Mouse (Mus musculus) ovary, postnatal 14 days (tissue): Measurements from ENCODE around the gene Tmbim6.
"Not testable (repeated sequence)": the region's sequence is repeated elsewhere in the genome, so short reads cannot be mapped to it uniquely, and the experiment has no call there.

Experiments used
- DNase-seq: peaks from one replicate; pipeline ENCODE4 v3.0.0; 2022; ENCODE audit warnings: low spot score

Gene Tmbim6

DNA sequence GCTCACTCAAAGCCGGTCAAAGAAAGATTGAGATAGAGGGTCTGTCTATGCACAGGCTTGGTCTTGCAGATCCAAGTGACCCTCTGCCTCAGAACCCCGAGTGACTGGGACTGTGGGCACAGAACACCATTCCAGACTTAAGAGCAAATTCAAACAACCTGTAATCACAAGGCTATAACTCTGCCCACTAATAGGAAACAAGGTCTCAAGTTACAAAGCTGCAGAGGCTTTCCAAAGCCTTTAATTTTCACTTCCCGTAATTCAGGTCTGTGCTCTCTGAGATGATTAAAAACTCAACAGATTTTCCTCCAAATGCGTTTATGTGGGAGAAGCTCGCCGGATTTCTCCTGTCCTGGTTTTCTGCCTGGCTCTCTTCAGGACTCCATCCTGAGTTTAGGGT is 8.6 kb upstream of the Tmbim6 start:
- DNase-seq: no peak

DNA sequence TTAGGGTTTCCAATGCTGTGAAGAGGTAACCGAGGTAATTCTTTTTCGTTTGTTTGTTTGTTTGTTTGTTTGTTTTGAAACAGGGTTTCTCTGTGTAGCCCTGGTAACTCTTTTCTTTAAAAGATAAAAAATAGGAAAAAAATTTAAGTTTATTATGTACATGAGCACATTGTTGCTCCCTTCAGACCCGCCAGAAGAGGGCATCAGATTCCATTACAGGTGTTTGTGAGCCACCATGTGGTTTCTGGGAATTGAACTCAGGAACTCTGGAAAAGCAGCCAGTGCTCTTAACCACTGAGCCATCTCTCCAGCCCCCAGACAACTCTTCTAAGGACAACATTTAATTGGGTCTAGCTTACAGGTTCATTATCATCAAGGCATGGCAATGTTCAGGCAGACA is 6.6 kb upstream of the Tmbim6 start:
- DNase-seq: not testable (repeated sequence)

DNA sequence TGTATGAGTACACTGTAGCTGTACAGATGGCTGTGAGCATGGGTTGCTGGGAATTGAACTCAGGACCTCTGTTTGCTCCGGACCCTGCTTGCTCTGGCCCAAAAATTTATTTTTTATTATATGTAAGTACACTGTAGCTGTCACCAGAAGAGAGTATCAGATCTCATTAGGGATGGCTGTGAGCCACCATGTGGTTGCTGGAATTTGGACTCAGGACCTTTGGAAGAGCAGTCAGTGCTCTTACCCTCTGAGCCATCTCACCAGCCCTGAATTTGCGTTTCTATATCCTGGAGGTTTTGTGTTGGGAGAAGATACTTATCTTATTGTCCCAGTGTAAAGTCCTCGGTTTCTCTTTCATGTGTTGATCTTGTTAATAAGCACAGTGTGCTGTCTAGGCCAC is 5.9 kb upstream of the Tmbim6 start:
- DNase-seq: no peak

DNA sequence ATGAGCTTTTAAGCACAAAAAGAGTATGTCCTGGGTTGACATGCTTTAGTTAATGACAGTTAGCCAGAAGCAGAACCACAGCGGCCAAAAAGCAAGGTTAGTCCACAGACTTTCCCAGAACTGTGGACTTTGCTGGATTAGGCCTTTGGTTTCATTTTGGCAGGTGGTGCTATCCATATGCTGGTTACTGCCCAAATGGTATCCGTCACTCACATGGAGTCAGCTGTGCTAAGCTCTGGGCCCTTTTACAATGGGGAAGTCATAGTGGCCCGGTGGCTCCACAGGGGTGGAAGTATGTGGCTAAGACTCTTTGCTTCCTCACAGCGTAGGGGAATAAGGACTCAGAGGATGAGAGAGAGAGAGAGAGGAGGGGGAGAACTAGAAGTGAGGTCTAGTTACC is 4.7 kb upstream of the Tmbim6 start:
- DNase-seq: no peak

DNA sequence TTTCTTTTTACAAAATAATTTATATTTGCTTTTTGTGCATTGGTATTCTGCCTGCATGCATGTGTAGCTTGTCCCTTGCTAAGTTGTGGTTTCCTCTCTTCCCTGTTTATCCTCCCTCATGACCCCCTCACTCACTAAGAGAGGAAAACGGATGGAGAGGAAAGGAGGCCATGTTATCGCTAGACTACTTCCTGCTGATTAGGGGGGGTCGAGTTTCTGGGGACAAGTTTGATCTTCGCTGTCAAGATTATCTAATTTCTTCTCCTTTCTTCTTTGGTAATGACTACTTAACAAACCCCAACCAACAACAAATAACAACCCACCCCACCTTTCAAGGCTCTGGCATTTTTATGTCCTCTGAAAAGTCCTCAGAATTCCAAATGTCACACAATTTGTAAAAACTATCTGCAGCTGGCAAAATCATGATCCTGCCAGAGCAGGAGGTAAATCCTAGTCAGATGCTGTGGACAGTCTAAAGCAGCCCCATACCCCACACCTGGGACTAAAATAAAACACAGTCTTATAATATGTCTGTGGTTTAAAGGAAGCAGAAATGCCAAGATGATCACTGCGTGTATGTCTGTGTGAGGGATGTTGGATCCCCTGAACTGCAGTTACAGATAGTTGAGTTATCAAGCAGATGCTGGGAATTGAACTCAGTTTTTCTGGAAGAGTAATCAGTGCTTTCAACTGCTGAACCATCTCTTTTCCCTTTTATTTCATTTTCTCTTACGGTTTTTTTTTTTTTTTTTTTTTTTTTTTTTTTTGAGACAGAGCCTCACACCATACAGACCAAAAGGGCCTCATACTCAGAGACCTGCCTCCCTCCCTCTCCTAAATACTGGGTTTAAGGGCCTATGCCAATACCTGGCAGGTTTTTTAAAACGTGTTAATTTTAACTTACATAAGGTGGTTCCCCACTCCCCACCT is 1.9 kb upstream of the Tmbim6 start:
- DNase-seq: no peak

DNA sequence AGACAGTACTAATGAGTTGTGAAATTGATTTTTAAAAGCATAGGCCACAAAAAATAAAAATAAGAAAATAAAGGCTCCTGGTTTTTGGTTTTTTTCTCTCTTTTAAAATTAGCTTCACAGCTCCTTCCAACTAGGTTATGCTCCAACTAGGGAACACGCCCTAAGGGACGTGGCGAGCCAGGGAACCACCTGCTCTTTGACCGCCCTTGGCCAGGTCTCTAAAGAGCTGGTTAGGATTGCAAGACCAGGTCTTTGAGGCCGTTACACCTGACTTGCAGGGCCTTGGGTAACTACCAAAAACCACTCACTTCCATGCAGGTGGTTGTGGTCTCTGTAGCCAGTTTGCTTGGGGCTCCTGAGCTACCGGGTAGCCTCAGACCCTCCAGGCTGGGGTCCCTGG is 707 bp upstream of the Tmbim6 start:
- DNase-seq: no peak

DNA sequence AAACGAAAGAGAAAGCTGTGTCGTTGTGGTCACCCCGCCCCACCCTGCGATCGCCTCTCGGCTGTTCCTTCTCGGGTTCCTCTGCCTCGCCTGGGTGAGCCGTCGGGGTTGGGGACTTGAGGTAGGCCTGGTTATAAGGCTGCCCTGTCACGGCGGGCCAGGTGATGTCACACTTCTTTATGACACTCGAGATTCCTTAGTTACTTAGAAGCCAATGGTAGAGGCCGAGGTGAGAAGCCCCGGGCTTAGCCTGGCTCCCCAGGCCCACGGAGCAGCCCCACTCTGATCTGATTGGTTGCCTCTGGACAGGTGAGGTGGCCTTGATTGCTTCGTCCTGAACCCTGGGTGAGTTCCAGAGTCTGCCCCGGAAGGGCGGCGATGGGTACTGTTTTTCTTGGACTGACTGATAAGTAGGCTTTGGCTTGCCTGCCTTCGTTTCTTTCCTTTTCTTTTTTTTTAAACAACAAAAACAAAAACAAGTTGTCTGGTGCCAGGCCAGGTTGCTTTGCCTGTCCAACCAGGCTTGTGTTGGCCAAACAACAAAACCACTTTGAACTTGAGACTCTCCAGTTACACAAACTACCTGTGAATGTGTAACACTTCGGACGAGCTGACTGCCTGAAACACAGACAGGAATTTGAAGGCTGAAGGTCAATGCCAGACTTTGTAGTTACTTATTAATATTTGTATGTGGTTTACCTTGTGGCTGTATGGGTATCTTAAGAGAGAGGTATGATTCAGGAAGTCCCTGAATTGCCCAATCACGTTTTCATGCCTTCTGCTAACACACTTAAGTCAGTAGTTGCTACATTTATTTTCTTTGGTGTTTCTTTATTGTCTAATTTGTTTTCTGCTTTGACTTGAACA is 937 bp downstream of the Tmbim6 start:
- no peak for DNase-seq

DNA sequence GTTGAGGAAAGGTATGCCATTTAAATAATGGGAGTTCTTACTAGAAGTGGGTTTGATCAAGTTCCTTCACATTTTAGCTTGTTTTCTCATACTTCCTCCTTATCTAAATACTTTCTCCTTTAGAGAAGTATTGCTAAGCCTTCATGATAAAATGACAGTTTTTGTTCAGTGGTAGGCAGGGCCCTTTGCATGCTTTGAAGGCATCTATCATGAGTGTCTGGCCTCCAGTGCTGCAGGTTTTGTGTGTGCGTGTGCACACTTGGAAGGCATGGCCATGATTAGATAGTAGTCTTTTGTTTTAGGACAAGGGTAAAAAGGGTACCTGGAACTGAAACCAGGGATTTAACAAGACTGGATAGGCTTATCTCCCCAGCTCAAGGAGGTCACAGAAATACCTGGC is 3.8 kb downstream of the Tmbim6 start:
- DNase-seq: no peak

DNA sequence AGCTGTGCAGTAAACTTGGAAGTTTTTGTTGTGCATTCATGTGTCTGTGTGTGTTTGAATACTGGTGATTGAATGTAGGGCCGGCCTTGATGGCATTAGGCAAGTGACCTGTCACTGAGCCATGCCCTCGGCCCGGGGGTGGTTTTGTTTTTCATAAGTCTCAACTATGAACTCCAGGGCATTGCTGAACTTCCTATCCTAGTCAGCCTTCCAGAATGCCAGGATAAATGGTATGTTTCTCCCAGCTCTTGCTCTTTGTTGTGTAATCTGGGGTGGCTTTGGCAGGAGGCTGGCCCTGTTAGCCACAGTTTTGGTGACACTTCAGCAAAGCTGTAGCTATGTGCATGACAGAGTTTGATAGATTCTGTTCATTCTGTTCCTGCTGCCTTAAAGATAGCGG is 4.2 kb downstream of the Tmbim6 start:
- no peak for DNase-seq

DNA sequence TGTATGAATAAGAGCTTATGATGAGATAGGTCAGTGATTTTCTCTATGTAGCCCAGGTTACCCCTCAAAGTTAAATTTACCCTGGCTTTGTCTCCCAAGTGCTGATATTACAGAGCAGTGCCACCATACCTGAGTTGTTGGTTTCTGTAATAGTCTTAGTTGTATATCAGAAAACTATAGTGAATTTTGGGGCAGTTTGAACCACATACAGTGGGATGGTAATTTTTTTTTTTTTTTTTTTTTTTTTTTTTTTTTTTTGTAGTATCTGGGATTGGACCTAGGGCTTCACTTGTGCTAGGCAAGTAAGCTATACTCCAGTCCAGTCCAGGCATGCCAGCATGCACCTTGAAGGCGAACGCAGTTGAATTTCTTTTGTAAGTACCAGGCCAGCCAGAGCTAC is 4.9 kb downstream of the Tmbim6 start:
- no peak for DNase-seq

DNA sequence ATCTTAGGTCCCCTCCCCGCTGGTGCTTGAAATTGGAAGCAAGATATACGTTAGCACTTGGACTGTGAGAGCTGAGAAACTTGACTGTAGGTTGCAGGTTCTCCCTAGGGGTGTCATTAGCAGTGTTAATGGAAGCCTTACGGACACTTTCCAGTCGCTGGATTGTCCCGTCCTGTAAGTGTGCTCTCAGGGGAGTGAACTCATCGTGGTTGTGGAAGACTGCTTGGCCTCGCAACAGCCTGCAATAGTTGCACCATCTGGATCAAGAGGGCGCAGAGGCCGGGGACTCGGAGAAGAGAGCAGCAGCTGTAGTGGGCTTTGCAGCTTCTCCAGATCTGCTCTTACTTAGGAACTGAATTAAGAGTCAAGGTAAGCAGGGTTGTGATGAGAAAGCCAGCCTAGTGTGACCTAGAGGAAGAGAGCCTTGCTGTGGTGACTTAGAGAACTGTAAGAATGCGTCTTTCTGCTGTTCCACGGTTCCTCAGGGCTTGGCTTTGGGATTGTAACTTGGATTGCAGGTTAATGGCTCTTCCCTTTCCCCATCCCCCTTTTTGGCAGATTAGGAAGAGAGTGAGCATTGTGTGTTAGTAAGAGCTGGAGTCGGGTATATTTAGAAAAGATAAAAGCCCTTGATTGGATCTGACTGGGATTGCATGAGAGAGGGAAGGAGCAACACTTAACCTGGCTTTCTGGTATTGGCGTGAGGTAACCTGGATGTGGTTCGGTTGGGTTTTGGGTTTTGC is 7.0 kb downstream of the Tmbim6 start:
- DNase-seq: no peak

DNA sequence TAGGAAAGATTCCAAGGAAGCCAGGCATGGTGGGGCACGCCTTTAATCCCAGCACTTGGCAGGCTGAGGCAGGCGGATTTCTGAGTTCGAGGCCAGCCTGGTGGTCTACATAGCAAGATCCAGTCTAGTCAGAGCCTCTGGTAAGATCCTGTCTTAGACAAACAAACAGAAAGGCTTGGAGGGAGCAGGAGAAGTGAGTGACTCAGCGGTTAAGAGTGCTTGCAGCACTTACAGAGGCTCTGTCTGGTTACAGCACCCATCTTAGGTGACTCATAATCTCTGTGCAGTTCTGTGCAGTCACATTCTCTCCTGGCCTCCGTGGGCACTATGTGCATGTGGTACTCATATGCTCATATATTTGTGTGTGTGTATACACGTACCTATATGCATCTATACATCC is 7.9 kb downstream of the Tmbim6 start:
- no peak for DNase-seq

DNA sequence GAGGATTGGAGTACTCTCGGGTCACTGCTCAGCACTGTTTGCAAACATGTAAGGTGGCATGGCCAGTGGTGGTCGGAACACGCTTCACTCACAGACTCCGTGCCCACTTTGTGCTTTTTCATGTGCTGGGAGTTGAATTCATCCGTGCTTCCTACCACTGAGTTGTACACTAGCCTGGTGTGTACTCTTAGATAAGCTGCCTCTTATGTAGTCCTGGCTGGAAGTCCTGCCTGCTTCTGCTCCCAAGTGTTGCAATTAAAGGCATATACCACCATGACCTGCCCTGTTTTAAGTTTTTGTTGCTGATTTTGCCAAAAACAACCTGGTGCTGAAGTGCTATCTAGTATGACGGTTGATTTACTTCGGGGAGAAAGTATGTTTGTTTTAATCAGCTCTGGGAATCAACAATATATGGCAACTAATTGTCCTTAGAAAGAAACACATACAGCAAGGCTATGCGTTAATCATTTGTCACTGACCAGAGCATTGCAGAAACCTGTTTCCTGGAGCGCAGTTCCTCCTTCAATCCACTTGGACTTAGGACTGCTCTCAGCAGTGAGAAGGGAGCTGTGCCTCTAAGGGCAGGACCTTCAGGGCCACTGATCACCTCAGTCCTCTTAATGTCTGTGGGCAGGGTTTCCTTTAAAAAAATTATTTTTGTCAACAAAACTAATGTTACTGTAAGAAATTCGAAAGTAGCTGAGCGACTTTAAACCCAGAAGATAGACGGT is 10.6 kb downstream of the Tmbim6 start:
- DNase-seq: no peak

DNA sequence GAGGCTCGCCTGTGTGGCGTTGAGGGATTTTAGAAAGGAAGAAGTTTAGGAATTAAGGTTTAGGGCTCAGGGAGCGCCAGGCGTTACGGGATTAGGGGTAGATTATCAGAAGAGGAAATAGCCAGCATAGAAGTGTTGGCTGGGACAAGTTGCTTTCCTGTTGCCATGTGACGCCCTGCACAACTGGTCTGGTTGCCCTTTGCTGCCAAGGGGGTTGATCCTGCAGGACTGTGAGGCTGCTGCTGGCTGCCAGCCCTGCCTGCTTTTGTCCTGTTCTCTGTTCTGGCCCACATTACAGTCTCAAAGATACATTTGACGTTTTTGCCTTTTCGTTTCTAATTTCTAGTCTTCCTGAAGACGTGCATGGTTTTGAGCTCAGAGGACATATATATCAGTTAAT is 12.5 kb downstream of the Tmbim6 start:
- no peak for DNase-seq

DNA sequence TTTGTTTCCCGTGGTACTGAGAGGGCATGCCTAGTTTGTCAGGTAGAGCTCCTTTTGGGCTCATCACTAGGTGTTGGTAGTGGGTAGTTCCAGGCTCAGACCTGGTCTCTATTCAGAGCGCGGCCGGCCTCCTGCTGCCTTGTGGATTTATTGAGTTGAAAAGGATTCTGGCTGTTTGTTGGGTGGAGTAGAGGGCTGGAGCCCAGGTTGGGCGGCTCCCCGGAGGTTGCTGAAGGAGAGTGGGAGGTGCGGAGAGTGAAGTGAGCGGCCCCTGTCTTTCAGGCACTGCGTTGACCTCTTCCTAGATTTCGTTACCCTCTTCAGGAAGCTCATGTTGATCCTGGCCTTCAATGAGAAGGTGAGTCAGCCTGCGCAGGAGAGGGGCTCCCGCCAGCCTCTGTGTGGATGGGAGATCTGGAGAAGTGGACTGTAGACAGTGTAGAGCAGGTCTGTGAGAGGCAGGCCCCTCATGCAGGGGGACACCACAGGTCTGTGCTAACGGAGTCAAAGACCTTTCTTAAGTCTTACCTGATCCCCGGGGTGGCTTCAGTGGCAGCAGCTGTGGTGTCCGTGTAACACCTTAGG is 14.4 kb downstream of the Tmbim6 start:
- DNase-seq: no peak

DNA sequence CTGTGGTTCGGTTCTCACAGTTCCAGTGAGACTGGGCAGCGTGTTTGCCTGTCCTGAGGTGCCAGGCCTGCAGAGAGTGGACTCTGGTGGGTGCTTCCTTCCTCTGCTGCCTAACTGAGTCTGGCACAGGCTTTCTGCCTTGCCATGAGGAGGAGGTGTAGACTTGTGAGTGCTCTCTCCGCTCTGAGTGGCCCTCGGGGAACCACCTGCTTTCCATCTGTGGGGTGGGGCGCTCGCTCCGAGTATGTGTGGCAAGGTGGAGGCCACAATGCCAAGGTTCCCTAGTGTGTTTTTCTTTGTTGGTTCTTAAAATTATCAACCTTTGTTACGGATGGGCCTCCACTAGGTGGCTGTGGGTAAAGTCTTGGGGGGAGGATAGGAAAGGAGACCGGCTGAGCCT is 16.2 kb downstream of the Tmbim6 start:
- DNase-seq: no peak

DNA sequence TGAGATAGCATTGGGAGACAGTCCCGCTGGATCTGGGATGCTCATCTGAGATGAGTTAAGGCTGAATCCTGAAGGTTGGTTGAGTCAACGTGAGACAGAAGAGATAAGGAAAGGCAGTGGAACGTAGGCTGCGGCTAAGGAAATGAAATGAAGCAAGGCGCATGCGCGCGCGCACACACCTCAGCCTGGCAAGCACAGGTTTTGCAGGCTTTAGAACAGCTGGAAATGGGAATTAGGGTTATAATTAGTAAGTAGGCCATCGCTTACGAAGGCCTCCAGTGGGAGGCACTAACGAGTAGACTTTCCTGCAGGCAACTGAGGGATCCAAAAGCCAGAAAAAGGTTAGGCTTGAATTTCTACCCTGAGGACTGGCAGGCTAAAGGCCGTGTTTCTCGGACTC is 19.1 kb downstream of the Tmbim6 start:
- DNase-seq: no peak

DNA sequence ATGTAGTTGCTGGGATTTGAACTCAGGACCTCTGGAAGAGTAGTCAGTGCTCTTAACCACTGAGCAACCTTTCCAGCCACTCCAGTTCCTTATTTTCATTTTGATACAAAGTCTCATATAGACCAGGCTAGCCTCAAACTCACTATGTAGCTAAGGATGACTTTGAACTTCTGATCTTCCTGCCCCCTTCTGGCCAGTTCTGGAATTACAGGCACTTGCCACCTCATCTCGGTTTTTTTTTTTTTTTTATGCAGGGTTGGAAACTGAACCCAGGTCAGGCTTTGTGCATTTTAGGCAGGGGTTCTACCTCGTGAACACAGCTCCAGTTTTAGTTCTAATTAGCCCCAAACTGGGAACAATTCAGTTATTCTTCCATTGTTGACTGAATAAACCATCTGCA is 23.1 kb downstream of the Tmbim6 start:
- peak; percentile 39 for DNase-seq

DNA sequence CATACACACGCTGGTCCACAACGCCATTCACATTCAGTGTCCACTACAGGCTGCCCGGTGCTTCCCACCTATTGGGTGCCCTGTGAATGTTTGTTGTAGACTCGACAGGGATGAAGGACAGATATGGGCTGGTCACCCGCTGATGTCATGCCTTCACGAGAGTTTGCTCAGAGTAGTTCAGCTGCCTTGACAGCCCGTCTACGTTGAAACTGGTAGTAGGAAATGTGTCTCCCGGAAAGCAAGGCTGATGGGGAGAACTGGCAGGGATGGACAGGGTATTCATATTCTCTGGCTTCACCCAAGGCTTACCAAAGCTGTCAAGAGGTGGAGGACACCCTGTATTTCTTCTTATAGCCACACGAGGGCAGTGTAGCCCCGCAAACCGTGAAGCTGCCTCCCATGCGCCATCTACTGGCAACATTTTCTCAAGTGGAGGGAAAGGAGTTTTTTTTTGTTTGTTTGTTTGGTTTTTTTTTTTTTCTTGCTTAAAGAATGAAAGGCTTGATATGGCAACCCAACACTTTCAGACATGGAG is 23.7 kb downstream of the Tmbim6 start:
- peak; percentile 74 for DNase-seq

DNA sequence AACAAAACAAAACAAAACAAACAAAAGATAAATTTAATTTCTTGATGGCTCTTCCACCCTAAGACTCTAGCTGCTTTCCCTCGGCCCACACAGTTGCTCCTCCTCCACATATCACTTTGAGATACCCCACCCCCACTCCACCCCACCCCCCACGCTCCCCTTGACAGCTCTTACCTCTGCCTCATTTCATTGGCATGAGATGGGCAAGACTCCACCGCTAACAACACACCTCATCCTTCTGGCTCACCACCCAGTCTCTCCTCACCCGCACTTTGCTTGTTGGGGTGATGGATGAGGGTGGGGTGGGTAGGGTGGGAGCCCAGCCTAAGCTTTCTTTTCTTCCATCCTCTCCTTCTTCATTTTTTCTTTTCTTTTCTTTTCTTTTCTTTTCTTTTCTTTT is 24.3 kb downstream of the Tmbim6 start:
- no peak for DNase-seq

DNA sequence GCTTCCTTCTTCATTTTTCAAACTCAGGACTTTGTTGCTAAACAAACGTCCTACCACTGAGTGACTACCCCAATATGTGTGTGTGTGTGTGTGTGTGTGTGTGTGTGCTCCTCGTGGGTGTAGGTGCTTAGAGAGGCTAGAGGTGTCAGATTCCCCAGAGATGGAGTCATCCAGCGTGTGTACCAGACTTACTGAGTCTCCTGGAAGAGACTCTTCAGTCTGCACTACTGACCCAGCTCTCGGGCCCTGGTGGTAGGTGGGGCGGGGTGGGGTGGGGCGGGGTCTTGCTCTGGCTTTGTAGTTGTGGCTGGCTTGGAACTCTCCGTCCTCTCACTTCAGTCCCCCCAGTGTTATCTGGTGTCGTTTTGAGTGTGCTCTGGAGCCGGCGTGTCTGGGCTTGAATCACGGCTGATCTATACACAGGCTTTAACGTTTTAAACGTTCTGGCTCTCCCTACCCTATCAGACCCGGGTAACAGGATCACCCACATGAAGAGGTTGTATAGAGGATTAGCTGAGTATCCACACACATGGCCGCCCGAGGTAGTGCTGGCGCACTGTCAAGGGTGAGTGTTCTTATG is 25.1 kb downstream of the Tmbim6 start:
- no peak for DNase-seq
